Mouse (Mus musculus): ENCODE data around the gene Myo1d. TPM values are rescaled to one million over a fixed set of nuclear protein-coding genes. Genes with fewer than 3 reads are reported as not detected.

The Myo1d gene
- total RNA-seq, 2 experiments from 2014 or later, result 34.4 to 41.9 TPM

GRCm38 (mm10) chr11:80553046-80553445, 226.8 kb downstream of the Myo1d start:
- no peak for DNase-seq (ENCODE audit: low spot score in 2 of 2)

- DNase-seq (ENCODE audit: low spot score in 2 of 2), result no peak
These were observed 228.2 kb downstream of the Myo1d start for GRCm38 (mm10) chr11:80551634-80552033.

- no peak for DNase-seq (ENCODE audit: low spot score in 2 of 2)
These were observed 229.6 kb downstream of the Myo1d start for GRCm38 (mm10) chr11:80550264-80550663.

GRCm38 (mm10) chr11:80549854-80550253, 230.0 kb downstream of the Myo1d start:
- DNase-seq (ENCODE audit: low spot score in 2 of 2), result no peak

- no peak for DNase-seq (ENCODE audit: low spot score in 2 of 2)
These were observed 233.6 kb downstream of the Myo1d start for GRCm38 (mm10) chr11:80546233-80546632.

GRCm38 (mm10) chr11:80539056-80539455, 240.8 kb downstream of the Myo1d start:
- no peak for DNase-seq (ENCODE audit: low spot score in 2 of 2)

DNA sequence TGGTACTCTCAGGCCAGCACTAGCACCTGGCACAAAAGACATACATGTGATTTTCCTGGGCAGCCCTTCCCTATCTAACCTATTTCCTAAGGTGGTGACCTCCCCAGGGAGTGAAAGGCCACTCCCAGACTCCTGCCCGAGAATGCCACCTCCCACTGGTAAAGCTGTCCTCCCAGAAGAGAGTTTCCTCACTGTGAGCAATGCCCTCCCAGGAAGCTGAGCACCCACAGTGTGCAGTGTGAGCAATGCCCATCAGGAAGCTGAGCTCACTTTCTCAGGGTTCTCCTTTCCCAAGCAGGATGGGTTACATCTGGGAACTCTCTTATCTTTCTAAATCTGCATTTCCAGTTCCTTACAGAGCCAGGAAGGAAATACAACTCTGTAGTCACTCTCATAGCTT, 246.9 kb downstream of the Myo1d start:
- DNase-seq (ENCODE audit: low spot score in 2 of 2), result no peak

DNA sequence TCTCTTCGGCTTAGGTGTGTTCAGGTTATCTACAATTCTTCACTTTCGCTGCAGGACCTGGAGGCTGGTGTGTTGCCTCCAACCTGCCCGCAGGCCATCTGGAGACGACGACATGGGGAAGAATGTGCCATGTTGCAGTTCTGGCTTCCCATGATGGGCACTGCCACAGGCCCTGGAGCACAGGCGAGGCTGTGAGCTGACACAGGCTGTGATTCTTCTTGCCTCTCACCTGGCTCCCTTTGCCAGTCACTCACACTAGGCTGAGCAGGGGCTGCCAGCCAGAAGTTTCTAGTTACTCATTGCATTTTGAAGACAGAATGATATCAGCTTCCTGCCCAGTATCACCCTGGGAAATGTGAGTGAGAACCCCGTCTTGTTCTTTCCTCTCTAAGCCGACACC, 250.7 kb downstream of the Myo1d start:
- no peak for DNase-seq (ENCODE audit: low spot score in 2 of 2)

GRCm38 (mm10) chr11:80527697-80528096, 252.1 kb downstream of the Myo1d start:
- no peak for DNase-seq (ENCODE audit: low spot score in 2 of 2)

DNA sequence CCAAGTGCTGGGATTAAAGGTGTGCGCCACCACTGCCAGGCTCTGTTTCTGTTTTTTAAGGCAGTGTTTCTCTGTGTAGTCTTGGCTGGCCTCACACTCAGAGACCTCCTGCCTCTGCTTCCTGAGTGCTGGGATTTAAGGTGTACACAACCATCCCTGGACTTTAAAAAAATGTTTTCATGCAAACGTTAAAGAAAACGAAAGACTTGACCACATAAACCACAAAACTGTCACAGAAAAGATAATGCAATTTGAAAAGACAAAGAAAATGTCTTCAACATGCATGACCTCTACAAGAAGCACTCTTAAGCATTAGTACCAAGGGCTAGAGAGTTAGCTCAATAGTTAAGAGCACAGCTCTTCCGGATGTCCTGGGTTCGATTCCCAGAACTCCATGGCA, 255.6 kb downstream of the Myo1d start:
- no peak for DNase-seq (ENCODE audit: low spot score in 2 of 2)

DNA sequence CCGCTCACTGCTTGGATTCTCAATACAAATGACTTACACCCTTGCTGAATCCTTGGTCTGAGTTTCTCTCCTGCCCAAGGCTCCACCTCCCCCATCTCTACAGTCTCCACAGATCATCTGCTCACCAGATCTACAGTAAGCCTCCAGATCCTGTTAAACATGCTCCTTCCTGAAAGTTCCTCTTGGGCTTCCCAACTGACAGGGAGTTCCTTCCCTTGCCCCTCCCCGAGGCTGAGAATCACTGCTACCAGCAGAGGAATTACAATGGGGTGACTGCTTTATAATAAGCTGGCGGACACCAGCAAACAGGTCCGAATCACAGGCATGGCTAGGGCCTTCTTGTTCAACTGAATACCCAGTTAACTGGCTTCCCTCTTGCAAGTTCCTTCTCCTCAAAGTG, 256.4 kb downstream of the Myo1d start:
- no peak for DNase-seq (ENCODE audit: low spot score in 2 of 2)

GRCm38 (mm10) chr11:80522852-80523251, 257.0 kb downstream of the Myo1d start:
- DNase-seq (ENCODE audit: low spot score in 2 of 2), result no peak

- DNase-seq (ENCODE audit: low spot score in 2 of 2), result no peak
These were observed 258.7 kb downstream of the Myo1d start for GRCm38 (mm10) chr11:80521148-80521547.

DNA sequence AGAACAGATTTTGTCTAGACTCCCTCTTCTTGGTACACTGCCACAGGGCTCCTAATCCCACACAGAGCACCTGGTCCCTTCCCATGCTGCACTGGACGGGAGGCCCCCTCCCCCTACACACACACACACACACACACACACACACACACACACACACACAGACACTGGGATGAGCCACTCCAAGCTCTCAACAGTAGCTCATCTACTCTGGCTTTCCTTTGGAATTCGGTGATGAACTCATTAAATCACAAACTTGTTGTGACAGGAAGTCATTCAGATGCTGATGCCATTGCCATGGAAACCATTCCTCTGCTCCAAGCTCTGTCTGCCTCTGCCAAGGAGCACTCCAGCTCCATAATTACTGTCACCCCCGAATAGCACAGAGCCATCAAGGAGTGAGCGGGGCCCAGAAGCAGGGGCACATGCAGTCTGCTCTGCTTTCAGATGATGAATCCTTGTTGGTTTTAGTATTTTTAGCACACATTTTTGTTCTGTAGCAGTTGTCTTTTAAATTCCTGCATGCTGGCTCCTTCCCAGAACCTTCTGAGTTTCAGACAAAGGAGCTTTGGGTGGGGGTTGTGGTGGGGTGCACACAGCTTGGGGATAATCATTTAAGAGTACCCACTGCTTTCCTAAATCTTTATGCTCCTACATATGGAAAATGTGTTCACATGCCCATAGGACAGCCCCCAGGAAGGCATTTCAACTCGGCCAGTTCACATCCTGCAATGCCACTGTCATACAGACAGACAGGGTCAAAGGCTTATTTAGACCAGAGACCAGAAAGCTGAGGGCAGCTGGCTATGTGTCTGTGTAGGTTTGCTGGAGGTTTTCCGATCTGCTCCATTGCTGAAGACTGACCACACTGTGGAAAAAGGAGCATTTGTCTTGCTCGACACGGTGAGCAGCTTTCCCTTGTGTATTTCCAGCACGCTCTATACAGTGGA, 261.1 kb downstream of the Myo1d start:
- DNase-seq (ENCODE audit: low spot score in 2 of 2), result no peak

DNA sequence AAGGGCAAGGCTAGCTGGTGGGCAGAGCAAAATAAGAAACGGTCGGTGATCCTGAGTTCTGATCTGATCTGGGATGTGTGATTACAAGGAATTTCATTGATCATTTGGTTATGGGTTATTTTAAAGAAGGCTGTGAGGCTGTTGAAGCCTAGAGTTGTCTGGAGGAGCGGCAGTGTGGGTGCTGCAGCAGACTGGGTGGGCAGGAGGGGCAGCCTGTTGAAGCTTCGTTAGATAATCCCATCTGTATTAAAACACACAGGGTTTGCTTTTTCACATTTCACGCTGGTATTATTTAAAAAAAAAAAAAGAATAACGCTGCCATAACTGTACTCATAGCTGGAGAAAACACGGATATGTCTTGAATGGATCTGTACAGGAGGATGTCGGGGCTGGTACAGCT, 263.9 kb downstream of the Myo1d start:
- DNase-seq (ENCODE audit: low spot score in 2 of 2), result no peak

GRCm38 (mm10) chr11:80515346-80515745, 264.5 kb downstream of the Myo1d start:
- no peak for DNase-seq (ENCODE audit: low spot score in 2 of 2)

GRCm38 (mm10) chr11:80513796-80514195, 266.0 kb downstream of the Myo1d start:
- no peak for DNase-seq (ENCODE audit: low spot score in 2 of 2)

- DNase-seq (ENCODE audit: low spot score in 2 of 2), result no peak
These were observed 267.3 kb downstream of the Myo1d start for GRCm38 (mm10) chr11:80512313-80513056.

DNA sequence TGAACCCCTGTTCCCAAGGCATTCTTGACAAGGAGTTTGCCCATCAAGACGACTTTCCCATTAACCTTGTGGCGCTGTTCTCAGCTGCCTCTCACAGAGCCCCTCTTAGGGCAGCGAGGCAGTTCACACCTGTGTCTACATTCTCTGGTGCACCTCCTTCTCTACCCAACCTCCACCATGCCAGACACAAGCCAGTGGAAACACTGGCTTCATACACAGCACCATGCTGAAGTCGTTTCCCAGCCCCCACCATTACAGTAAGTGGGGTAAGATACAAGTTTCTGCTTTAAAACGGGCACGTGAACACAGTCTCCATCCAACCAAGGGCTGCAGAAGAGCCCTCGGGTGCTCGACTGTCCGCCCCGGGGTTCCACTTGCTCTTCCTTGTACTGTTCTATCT, 269.7 kb downstream of the Myo1d start:
- DNase-seq (ENCODE audit: low spot score in 2 of 2), result no peak

DNA sequence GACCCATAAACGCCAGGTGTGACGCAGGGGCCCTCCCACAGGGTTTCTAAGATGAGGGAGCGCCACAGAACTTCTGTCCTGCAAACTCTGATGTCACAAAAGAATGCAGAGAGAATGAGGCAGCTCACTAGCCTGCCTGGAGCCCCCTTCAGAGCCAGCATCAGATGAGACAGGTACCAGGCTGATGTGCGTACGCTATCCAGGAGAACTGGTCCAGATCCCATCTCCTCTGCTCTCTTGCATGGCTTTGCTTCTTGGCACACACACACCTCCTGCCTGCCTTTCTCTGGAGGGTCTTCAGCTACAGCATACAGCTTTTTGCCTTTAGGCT, 270.7 kb downstream of the Myo1d start:
- DNase-seq (ENCODE audit: low spot score in 2 of 2), result no peak

DNA sequence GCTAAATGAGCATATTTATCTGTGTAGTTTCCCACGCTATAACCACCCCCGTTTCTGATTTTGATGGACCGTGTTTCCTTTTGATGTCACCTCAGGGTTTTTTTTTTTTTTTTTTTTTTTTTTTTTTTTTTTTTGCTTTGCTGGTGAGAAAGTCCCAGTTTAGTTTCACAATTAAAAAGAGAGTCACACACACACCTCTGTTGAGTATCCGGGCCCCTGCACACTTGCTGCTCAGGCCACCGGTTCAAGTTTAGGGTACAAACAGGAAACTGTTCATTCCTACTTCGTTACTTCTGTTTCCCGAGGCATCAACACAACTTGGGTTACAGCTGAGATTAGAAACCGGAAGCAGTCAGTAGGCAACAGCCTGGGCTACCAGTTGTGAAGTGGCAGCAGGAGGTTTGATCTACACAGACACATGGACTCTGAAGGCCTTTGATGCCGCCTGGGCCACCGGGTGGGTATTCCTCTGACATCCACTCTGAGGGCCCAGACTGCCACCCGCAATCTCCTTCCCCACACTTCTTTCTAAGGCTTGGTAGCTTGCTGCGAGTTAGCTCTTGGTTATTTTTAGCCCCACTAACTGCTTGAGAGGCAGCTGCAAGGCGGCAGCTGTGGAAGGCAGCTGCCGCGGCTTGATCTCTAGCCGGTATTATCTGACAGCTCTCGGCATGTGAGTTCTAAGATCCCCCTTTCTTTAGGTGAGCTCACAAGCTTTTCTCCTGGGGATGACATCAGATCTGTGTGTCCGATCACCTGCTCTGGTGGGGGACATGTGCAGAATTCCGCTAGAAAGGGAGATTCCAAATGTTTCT, 271.3 kb downstream of the Myo1d start:
- no peak for DNase-seq (ENCODE audit: low spot score in 2 of 2)

GRCm38 (mm10) chr11:80507791-80508190, 272.0 kb downstream of the Myo1d start:
- DNase-seq (ENCODE audit: low spot score in 2 of 2), result no peak
